Mouse (Mus musculus): ENCODE data around the gene Capzb. TPM values are rescaled to one million over a fixed set of nuclear protein-coding genes. Genes with fewer than 3 reads are reported as not detected.
A peak's percentile ranks its signal among the peaks of the same experiment; 100 is the strongest.

Capzb gene
- polyA plus RNA-seq, 2 experiments, result 198 to 284 TPM

DNA sequence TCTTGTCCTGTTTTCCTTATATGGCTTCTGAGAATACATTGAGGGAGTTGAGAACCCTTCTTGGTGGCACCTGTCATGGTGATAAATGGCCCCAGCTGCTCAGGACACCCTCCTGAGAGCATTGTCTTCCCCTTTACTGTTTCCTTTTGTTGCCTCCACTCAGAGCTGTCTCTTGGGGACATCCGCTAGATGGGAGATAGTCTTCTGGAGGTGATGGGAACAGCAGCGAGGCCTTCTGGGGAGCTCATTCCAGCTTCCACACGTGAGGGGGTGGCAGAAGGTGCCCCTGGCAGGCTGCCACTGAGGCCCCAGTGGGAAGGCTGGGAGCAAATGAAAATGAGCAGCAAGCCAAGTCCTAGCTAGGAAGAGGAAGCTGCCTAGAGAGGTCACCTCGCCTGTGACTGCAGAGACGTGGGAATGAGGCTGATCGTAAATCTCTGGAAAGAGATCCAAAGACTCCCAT is 90.3 kb downstream of the Capzb start:
- TF ChIP-seq POLR2A (IDR thresholded peaks at IDR 0.05; ENCODE audit: borderline replicate concordance, extremely low read depth, insufficient read depth, insufficient read length), result no peak
- Histone ChIP-seq H3K27me3 (ENCODE audit: control insufficient read depth, insufficient read depth, low read length) (no peaks in the 10 kb centered on the region), H3K9me3 (ENCODE audit: control insufficient read depth, low read length) (no peaks in the 10 kb centered on the region), H3K4me1 (ENCODE audit: control insufficient read depth, insufficient read depth, low read length) (peaks cover 30% of the 10 kb centered on the region), H3K9ac (ENCODE audit: low read depth, low read length, severe bottlenecking) (no peak overlapping the region), H3K4me3 (replicated peaks; ENCODE audit: low read length) (no peak overlapping the region), H3K27ac (replicated peaks; ENCODE audit: low read depth, low read length) (no peak overlapping the region), H3K4me2 (replicated peaks; ENCODE audit: low read depth, low read length, severe bottlenecking) (no peak overlapping the region), H3K36me3 (ENCODE audit: control insufficient read depth, insufficient read depth, low read length) (peaks cover 58% of the 10 kb centered on the region)
- DNase-seq (ENCODE audit: low spot score) (no peak), ATAC-seq (ENCODE audit: low FRiP score, low read depth) (peak; percentile 14; the same call in 1 of the 2 replicates)
- WGBS, result 51% methylated on average over 6 of the region's 6 CpGs

DNA sequence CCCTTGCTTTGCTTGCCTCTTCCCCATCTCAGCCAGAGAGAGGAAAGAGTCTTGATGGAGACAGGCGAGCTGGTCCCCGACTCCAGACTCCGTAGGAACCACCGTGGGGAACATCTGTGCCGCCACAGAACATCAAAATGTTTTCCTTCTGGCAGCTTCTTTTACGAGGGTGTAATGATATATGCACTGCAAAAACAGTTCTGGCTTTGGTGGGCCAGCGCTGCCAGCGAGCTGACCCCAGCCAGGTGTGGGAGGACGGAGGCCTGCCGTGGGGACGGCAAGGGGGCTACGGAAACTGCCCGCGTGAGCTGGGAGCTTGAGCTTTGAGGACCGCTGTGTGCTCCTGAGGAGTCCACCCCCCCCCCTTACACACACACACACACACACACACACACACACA is 92.2 kb downstream of the Capzb start:
- ATAC-seq (ENCODE audit: low FRiP score, low read depth) (0 out of 2 replicates have a peak, but pooled peaks have one; percentile 16), DNase-seq (ENCODE audit: low spot score) (no peak)
- no peaks in the 10 kb centered on the region for H3K9me3 ChIP-seq (ENCODE audit: control insufficient read depth, low read length)
- 0 out of 2 replicates have a peak overlapping the region, but pooled peaks have one; percentile 7 for H3K27ac ChIP-seq (replicated peaks; ENCODE audit: low read depth, low read length)
- H3K4me1 ChIP-seq (ENCODE audit: control insufficient read depth, insufficient read depth, low read length), result peaks cover 30% of the 10 kb centered on the region
- TF ChIP-seq POLR2A (IDR thresholded peaks at IDR 0.05; ENCODE audit: borderline replicate concordance, extremely low read depth, insufficient read depth, insufficient read length), result no peak
- no peak overlapping the region for H3K4me2 ChIP-seq (replicated peaks; ENCODE audit: low read depth, low read length, severe bottlenecking)
- H3K9ac ChIP-seq (ENCODE audit: low read depth, low read length, severe bottlenecking), result no peak overlapping the region
- no peaks in the 10 kb centered on the region for H3K27me3 ChIP-seq (ENCODE audit: control insufficient read depth, insufficient read depth, low read length)
- peaks cover 72% of the 10 kb centered on the region for H3K36me3 ChIP-seq (ENCODE audit: control insufficient read depth, insufficient read depth, low read length)
- H3K4me3 ChIP-seq (replicated peaks; ENCODE audit: low read length), result no peak overlapping the region
- 18% methylated on average over 15 of the region's 15 CpGs for WGBS

DNA sequence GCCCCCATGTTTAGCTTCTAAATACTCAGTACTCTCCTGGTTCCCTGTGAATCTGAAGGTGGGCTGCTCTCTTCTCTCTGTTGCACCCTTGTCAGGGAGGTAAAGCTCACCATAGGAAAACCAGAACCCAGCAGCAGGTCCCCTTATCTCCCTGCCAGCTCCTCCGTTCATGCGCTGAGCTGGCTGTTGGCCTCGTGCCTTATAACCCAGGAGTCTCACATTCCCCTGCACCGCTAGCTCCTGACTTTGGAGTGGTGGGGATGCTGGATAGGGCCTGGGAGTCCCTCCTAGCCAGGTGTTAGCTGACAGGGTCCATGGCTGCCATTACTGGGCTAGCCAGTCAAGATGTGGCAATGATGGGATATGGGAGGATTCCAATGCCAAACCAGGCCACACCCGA is 93.5 kb downstream of the Capzb start:
- H3K27ac ChIP-seq (replicated peaks; ENCODE audit: low read depth, low read length), result no peak overlapping the region
- DNase-seq (ENCODE audit: low spot score), result no peak
- H3K4me3 ChIP-seq (replicated peaks; ENCODE audit: low read length), result no peak overlapping the region
- no peaks in the 10 kb centered on the region for H3K27me3 ChIP-seq (ENCODE audit: control insufficient read depth, insufficient read depth, low read length)
- no peak for TF ChIP-seq POLR2A (IDR thresholded peaks at IDR 0.05; ENCODE audit: borderline replicate concordance, extremely low read depth, insufficient read depth, insufficient read length)
- ATAC-seq (ENCODE audit: low FRiP score, low read depth), result no peak
- 65% methylated on average over 5 of the region's 5 CpGs for WGBS
- H3K9ac ChIP-seq (ENCODE audit: low read depth, low read length, severe bottlenecking), result no peak overlapping the region
- peaks cover 30% of the 10 kb centered on the region for H3K4me1 ChIP-seq (ENCODE audit: control insufficient read depth, insufficient read depth, low read length)
- H3K4me2 ChIP-seq (replicated peaks; ENCODE audit: low read depth, low read length, severe bottlenecking), result no peak overlapping the region
- no peaks in the 10 kb centered on the region for H3K9me3 ChIP-seq (ENCODE audit: control insufficient read depth, low read length)
- H3K36me3 ChIP-seq (ENCODE audit: control insufficient read depth, insufficient read depth, low read length), result peaks cover 72% of the 10 kb centered on the region

DNA sequence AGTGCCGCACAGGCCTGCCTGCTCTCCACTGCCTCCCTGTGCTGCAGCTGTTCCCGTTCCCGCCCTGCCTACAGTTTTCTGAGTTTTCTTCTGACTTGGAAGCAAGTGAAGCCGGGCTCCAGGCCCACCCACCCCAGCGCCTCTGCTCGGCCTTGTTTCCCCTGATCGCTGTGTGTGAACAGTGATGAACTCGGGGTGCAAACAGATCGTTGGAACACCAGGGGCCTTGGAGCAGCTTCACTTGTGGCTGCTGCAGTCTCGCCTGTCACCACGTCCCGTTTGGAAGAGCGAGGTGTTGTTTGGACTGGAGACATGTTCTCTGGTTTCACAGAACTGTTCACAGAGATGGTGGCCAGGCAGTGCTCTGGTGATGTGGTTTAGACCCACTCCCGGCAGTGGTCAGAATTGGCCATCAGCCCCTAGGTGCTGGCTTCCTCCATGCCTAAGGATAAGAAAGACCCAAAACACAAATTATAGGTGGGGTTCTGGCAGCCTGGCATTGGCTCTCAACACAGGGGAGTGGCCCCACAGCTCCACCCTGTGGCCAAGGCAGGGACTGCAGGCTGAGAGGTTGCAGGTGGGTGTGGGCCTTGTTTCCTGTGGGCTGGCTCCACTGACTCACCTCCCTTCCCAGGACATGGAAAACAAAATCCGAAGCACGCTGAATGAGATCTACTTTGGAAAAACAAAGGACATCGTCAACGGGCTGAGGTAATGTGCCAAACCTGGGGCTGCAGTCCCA is 94.6 kb downstream of the Capzb start:
- ATAC-seq (ENCODE audit: low FRiP score, low read depth) (peak; percentile 5; the same call in 1 of the 2 replicates), DNase-seq (ENCODE audit: low spot score) (peak; percentile 67)
- H3K4me2 ChIP-seq (replicated peaks; ENCODE audit: low read depth, low read length, severe bottlenecking), result no peak overlapping the region
- H3K27ac ChIP-seq (replicated peaks; ENCODE audit: low read depth, low read length), result no peak overlapping the region
- H3K4me3 ChIP-seq (replicated peaks; ENCODE audit: low read length), result no peak overlapping the region
- H3K9ac ChIP-seq (ENCODE audit: low read depth, low read length, severe bottlenecking), result no peak overlapping the region
- no peaks in the 10 kb centered on the region for H3K27me3 ChIP-seq (ENCODE audit: control insufficient read depth, insufficient read depth, low read length)
- 68% methylated on average over 18 of the region's 18 CpGs for WGBS
- TF ChIP-seq POLR2A (IDR thresholded peaks at IDR 0.05; ENCODE audit: borderline replicate concordance, extremely low read depth, insufficient read depth, insufficient read length), result no peak
- no peaks in the 10 kb centered on the region for H3K9me3 ChIP-seq (ENCODE audit: control insufficient read depth, low read length)
- H3K4me1 ChIP-seq (ENCODE audit: control insufficient read depth, insufficient read depth, low read length), result peaks cover 30% of the 10 kb centered on the region
- H3K36me3 ChIP-seq (ENCODE audit: control insufficient read depth, insufficient read depth, low read length), result peaks cover 69% of the 10 kb centered on the region

DNA sequence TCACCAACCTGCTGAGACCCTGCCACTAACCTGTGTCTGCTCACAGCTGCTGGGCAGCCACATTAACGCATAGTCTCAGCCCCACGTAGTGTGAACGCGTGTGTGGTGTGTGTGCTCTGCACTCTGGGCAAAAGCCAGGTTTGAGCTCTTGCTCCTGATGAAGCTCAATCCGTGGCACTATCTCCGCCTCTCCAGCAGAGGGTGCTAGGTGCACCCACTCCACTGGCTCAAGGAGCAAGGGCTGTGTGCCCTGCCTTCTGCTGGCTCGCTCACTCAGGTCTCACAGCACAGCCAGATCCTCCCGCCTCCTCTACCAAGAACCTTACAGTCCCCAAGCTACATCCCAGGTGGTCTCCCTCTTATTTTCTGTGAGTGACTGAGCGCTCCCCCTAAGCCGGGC is 96.3 kb downstream of the Capzb start:
- peak; percentile 10; the same call in 1 of the 2 replicates for ATAC-seq (ENCODE audit: low FRiP score, low read depth)
- peaks cover 21% of the 10 kb centered on the region for H3K4me1 ChIP-seq (ENCODE audit: control insufficient read depth, insufficient read depth, low read length)
- DNase-seq (ENCODE audit: low spot score), result peak; percentile 28
- H3K27ac ChIP-seq (replicated peaks; ENCODE audit: low read depth, low read length), result no peak overlapping the region
- H3K36me3 ChIP-seq (ENCODE audit: control insufficient read depth, insufficient read depth, low read length), result peaks cover 56% of the 10 kb centered on the region
- H3K4me2 ChIP-seq (replicated peaks; ENCODE audit: low read depth, low read length, severe bottlenecking), result no peak overlapping the region
- H3K27me3 ChIP-seq (ENCODE audit: control insufficient read depth, insufficient read depth, low read length), result no peaks in the 10 kb centered on the region
- TF ChIP-seq POLR2A (IDR thresholded peaks at IDR 0.05; ENCODE audit: borderline replicate concordance, extremely low read depth, insufficient read depth, insufficient read length), result no peak
- 49% methylated on average over 10 of the region's 10 CpGs for WGBS
- H3K4me3 ChIP-seq (replicated peaks; ENCODE audit: low read length), result no peak overlapping the region
- H3K9me3 ChIP-seq (ENCODE audit: control insufficient read depth, low read length), result no peaks in the 10 kb centered on the region
- no peak overlapping the region for H3K9ac ChIP-seq (ENCODE audit: low read depth, low read length, severe bottlenecking)

Measured in limb, embryonic 14.5 days (tissue).